Mouse (Mus musculus) liver, postnatal 0 days (tissue): ENCODE results near the gene Cyp2c69.

ENCODE experiments used
- CTCF ChIP-seq: sonication (generic); IDR thresholded peaks from 2 replicates; pipeline ENCODE4 v1.5.1; 2016; ENCODE audit warnings: antibody characterized with exemption, low read depth
- EP300 ChIP-seq: IDR thresholded peaks from 2 replicates; pipeline ENCODE4 v1.6.1; 2016; ENCODE audit warnings: antibody characterized with exemption, low read depth, mild to moderate bottlenecking

DNA sequence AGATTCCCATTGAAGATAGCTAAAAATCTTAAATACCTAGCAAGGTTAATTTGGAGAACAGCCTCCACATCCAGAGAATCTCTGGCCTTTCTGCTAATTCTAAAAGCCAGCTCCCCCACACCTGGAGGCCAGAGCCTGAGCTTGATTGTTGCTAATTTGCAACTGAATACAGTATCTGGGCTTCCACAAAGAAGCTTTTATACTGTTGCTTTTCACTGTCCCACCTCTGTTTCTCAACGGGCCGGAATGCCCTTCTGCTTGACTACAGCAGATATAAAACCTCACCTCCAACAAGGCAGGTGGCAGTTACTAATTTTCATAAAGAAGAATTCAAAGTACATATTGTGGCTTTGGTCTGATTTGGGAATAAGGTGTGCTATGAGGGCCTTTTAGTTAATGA lies 15.1 kb upstream of the Cyp2c69 start:
- TF ChIP-seq CTCF (no peak), EP300 (no peak)
